Mouse (Mus musculus) lung, adult 10 weeks (tissue): ENCODE data around the gene Akt2. TPM values are rescaled to one million over a fixed set of nuclear protein-coding genes. Genes with fewer than 3 reads are reported as not detected.

Experiments
- polyA plus RNA-seq: library from polyadenylated mRNA; stranded (reverse); fragments of 350-450 nt; fragmentation: Illumina TruSeq; extraction: RNeasy Lipid Tissue Mini Kit (QIAGEN cat#74804); gene quantifications from one replicate; pipeline ENCODE4 v1.2.3, GENCODE M21; 2014; ENCODE audit warnings: low read depth, low replicate concordance; ENCODE audit not compliant: insufficient read depth

The Akt2 gene
- polyA plus RNA-seq = 70.6 TPM

GRCm38 (mm10) chr7:27591266-27592216 lies at the start of gene Akt2:
Akt2 (plus strand) TSS chr7:27591552.

GRCm38 (mm10) chr7:27552931-27553513 lies 38.3 kb upstream of the Akt2 start, which contains the start of the genes Pld3 and 2310022A10Rik:
Pld3 (minus strand) TSS chr7:27553218.
2310022A10Rik (plus strand) TSS chr7:27553233.

GRCm38 (mm10) chr7:27653681-27654437 lies 62.5 kb downstream of the Akt2 start, which contains the start of gene Ttc9b:
Ttc9b (plus strand) TSS chr7:27653915.

GRCm38 (mm10) chr7:27674522-27675221 lies 83.3 kb downstream of the Akt2 start, which contains the start of gene Map3k10:
Map3k10 (minus strand) TSS chr7:27674598.

GRCm38 (mm10) chr7:27688815-27689612 lies 97.7 kb downstream of the Akt2 start, which contains the start of gene Zfp607b:
Zfp607b (plus strand) TSS chr7:27689340.

Other genes starting within 250 kb of the Akt2 start
- gene Shkbp1, start 235.5 kb upstream of the Akt2 start, polyA plus RNA-seq = 25.2 TPM
- not detected for gene Gm20479, start 234.1 kb upstream of the Akt2 start, polyA plus RNA-seq
- 0.08 TPM for gene Sptbn4, start 143.9 kb upstream of the Akt2 start, polyA plus RNA-seq
- gene Blvrb, start 143.6 kb upstream of the Akt2 start, polyA plus RNA-seq = 48.4 TPM
- 13.6 TPM for gene Sertad3, start 117.8 kb upstream of the Akt2 start, polyA plus RNA-seq
- gene Sertad1, start 104.6 kb upstream of the Akt2 start, polyA plus RNA-seq = 48.4 TPM
- gene Prx, start 92.2 kb upstream of the Akt2 start, polyA plus RNA-seq = 62.3 TPM
- 0.24 TPM for gene Hipk4, start 68.3 kb upstream of the Akt2 start, polyA plus RNA-seq
- gene Pld3, start 38.3 kb upstream of the Akt2 start, polyA plus RNA-seq = 72.1 TPM
- gene 2310022A10Rik, start 38.3 kb upstream of the Akt2 start, polyA plus RNA-seq = 9.6 TPM
- gene Ttc9b, start 62.4 kb downstream of the Akt2 start, polyA plus RNA-seq = not detected
- 13.4 TPM for gene Map3k10, start 83.0 kb downstream of the Akt2 start, polyA plus RNA-seq
- 1.6 TPM for gene Zfp607b, start 97.8 kb downstream of the Akt2 start, polyA plus RNA-seq
- gene Zfp60, start 139.8 kb downstream of the Akt2 start, polyA plus RNA-seq = 3.8 TPM
- gene Zfp626, start 215.6 kb downstream of the Akt2 start, polyA plus RNA-seq = 4.0 TPM
- 2.0 TPM for gene Zfp59, start 247.1 kb downstream of the Akt2 start, polyA plus RNA-seq